Mouse (Mus musculus) Muller cell, postnatal 12 days (primary cell): ENCODE data around the gene Uaca.
"Not testable (repeated sequence)": the region's sequence is repeated elsewhere in the genome, so short reads cannot be mapped to it uniquely, and the experiment has no call there.

Source experiments
- DNase-seq: peaks from one replicate; pipeline ENCODE4 v3.0.0-alpha.2; 2015; ENCODE audit errors: inconsistent ontology term

The Uaca gene

GRCm38 (mm10) chr9:60794841-60795351, 554 bp downstream of the Uaca start:
- DNase-seq, result peak; percentile 55

- DNase-seq, result no peak
Measured at GRCm38 (mm10) chr9:60796076-60796475, 1.7 kb downstream of the Uaca start.

DNA sequence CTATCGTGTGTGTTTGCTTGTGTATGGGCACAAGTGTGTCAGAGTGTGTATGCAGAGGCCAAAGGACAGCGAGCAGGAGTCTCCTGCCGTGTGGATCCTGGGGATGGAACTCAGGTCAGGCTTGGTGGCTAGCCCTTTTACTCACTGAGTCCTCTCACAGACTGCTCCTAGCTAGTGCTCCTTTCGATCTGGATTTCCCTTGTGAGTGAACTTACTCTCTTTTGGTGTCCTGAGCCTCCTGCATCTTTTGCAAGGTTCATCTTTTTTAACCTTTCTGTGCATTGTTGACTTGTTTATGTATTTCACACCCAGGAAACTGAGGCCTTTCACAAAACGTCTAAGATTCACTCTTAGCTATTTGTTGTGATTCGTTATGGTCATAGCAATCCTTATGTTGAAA, 2.8 kb downstream of the Uaca start:
- no peak for DNase-seq

DNA sequence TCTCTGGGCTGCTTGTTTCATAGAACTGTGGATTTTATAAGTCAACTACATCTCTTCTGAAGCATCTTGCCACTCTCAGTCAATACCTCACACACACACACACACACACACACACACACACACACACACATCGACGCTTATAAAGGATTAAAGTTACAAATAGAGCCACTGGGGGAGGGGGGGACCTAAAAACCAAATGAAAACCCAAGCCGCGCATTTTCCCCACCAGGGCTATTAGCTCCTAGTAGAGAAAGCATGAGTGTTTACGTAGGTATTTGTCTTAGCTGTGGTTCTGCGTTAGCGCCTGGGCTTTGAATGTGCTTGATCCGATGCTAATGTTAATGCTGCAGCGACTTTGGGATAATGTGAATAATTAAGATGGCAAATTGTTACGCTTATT, 4.7 kb downstream of the Uaca start:
- DNase-seq, result no peak

DNA sequence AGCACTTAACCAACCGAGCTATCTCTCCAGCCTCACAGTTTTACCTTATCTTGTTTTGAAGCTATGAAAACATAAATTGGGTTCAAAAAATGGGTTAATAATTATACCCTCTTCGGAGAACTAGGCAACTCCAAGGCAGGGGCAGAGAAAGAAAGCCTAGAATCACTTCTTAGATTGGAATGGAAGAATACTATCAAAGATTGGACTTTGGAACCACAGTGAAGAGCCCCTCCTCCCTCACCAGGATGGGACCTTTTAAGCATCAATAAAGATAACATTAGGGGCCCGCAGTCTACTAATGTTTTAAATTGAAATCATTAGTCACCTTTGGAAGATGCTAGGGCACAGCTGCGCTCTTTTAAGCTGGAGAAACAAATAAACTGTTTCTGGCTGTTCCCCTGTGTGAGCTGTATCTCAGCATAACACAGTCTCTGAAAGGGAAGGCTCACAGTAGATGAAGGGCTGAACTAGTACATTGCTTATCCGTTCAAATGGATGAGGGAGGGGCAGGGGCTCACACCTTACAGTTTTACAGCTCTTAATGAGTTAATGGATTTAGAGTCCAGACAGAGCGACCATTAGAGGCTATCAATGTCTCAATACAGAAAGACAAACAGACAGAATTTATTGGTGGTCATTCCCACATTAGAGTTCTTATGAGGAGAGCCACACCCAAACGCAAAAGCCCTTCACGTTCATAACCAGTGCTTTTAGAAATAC, 6.5 kb downstream of the Uaca start:
- DNase-seq, result no peak

- no peak for DNase-seq
Measured at GRCm38 (mm10) chr9:60801746-60802145, 7.4 kb downstream of the Uaca start.

DNA sequence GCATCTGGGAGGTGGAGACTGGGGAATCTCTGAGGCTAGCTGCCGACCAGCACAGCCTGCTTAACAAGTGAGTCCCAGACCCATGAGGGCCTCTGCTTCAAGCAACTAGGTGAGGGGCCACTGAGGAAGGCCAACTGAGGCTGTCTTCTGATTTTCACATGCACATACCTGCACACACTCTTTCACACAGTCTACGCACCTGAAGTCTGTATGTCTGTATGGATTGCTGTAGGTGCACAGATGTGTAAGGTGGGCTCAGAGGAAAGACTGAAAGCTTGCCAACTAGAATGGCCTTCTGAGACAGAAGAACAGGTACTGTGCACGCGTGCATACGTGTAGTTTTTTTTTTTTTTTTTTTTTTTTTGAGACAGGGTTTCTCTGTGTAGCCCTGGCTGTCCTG, 8.0 kb downstream of the Uaca start:
- no peak for DNase-seq

DNA sequence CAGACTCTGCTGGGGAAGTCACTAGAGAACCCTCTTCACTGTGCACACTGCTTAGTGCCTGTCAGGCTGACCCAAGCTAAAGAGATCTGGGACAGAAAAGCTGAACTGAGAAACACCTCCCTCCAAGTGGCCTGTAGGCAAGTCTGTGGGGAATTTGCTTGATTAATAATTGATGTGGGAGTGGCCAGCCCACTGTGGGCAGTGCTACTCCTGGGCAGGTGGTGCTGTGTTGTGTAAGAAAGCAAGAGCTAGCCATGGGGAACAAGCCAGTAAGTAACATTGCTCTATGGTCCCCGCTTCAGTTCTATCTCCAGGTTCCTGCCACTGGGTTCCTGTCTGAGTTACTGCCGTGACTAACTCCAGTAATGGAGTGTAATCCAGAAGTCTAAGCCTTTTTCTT, 11.7 kb downstream of the Uaca start:
- no peak for DNase-seq

DNA sequence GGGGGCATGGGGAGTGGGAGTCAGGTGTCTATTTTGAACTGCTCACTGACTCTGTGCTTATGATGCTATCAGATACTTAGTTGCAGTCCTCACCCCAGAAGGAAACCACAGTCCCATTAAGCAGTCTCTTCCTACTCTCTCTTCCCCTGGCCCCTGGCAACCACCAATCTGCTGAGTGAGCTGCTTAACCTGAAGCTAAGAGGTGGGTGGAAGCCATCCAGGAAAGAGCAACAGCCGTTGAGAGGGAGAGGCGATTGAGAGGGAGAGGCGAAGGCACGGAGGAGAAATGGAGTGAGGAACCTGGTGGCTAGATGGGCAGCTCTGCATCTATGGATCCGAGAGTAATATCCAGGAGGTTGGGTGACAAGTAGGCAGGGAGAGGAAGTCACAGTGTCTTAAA, 13.7 kb downstream of the Uaca start:
- no peak for DNase-seq

- peak; percentile 79 for DNase-seq
Measured at GRCm38 (mm10) chr9:60813139-60813880, 19.0 kb downstream of the Uaca start.

- DNase-seq, result no peak
Measured at GRCm38 (mm10) chr9:60815502-60815901, 21.2 kb downstream of the Uaca start.

DNA sequence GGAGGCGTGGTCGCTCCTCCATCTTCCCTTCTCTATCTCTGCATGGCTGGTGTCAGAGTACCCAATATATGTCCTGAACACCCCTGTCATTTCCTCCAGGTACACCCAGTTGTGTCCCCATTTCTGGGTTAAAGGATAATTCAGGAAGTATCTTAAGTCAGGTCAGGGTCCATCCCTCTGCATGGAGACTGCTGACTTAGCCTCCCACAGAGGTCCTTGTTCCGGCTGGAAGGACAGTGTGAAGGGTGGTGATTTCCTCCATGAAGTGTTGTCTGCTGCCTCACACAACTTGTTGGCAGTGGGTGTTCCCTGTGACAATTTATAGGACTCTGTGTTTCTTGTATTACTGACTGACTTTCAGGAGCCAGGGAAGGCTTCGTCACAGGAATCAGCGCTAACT, 23.2 kb downstream of the Uaca start:
- no peak for DNase-seq

DNA sequence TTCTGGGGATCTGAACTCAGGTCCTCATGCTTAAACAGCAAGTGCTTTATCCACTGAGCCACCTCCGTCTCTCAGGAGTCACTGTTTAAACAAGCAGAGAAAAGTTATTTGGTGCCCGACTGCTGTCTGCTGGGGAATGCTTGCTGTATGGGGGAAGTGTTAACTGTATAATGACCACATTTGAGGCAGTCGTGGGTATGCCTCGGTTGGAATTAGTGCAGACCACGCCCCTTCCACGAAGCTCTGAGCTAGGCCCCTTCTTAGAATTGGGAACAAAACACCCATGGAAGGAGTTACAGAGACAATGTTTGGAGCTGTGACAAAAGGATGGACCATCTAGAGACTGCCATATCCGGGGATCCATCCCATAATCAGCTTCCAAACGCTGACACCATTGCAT, 24.2 kb downstream of the Uaca start:
- not testable (repeated sequence) for DNase-seq

DNA sequence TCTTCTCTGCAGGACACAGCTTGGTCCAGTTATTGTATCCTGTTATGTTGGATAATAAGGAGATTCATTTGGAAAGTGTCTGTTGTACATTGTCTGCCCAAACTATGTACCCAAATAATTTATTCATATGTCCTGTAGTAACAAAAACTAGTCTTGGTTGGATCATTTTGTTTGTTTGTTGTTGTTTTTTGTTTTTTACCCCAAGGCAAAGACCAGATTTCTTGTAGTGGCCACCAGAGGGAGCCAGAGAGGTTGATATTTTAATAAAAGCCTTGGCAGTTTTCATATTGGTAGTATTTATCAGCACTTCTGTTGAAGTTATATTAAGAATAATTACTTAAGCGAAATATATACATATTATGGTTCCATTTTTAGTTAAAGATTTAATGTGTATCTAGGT, 25.0 kb downstream of the Uaca start:
- DNase-seq, result no peak

DNA sequence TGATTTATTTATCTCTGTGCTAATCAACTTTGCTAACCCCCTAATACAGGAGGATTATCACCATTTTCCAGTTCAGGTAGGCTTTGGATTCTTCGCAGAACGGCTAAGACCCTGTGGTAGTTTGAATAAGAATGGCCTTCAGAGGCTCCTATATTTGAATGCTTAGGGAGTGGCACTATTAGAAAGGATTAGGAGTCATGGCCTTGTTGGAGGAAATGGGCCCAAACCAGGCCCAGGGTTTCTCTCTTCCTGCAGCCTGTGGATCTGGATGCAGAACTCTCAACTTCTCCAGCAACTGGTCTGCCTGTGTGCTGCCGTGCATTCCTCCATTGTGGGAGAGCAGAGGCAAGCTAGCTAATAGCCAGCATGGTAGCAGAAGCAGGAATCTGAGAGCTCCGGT, 27.2 kb downstream of the Uaca start:
- DNase-seq, result no peak

GRCm38 (mm10) chr9:60822681-60823080, 28.3 kb downstream of the Uaca start:
- DNase-seq, result no peak

DNA sequence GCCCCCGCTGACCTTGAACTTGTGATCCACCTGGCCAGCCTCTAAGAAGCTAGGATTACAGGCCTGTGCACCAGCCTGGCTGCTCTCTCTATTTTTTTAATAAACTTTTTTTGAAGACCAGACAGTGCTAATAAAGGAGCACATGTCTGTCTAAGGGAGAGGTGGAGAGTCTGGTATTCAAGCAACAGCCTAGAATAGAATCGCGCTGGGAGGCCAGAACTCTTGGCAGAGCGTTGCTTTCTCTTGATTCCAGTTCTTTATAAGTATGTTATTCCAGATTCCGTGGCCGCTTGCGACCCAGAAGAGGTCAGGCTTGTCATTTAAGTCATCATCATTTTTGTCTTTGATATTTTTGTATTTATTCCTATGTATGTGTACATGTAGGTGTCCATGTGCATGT, 31.2 kb downstream of the Uaca start:
- no peak for DNase-seq

- DNase-seq, result peak; percentile 41
Measured at GRCm38 (mm10) chr9:60826759-60827158, 32.4 kb downstream of the Uaca start.

DNA sequence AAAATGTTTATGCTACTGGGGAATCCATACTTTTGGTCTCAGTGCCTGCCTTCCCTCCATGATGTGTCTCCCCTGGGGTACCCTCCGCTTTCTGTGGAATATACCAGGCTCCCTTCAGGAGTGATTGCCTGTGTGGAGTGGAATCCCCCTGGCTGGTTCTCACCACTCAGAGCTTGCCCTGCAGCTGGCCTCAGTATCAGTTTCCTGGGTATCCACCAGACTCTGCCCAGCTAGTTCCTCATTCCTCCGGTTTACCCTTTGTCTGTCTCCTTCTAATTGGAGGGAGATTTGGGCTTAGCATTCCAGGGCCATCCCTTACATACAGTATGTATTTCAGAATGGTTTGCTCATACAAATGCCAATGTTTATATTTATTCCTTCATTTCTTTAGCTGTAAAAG, 33.9 kb downstream of the Uaca start:
- peak; percentile 65 for DNase-seq

GRCm38 (mm10) chr9:60829610-60830009, 35.3 kb downstream of the Uaca start:
- no peak for DNase-seq

- DNase-seq, result peak; percentile 87
Measured at GRCm38 (mm10) chr9:60830079-60830478, 35.7 kb downstream of the Uaca start.

DNA sequence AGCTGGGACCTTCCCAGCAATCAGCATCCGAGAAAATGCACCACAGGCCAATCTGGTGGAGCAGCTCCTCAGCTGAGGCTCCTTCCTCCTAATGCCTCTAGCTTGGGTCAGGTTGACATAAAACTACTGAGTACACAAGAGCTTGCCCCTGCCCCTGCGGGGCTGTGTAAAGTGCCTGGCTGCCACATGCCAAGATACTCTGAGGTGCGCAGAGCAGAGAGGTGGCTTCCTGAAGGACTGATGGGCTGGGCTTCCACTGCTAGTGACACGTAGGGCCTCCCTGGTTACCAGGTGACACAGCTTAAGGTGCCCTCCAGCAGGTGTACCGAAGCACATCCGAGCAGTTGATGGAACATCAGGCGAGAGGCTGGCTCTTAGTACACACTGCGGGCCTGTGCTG, 37.9 kb downstream of the Uaca start:
- DNase-seq, result no peak

GRCm38 (mm10) chr9:60836151-60836550, 41.8 kb downstream of the Uaca start:
- no peak for DNase-seq
